Mouse (Mus musculus) C2C12 (cell line): Measurements from ENCODE around the gene Nms.

Source experiments
- CEBPB ChIP-seq: IDR thresholded peaks from one replicate; pipeline ENCODE4 v1.6.1; 2011; ENCODE audit warnings: low read depth, mild to moderate bottlenecking, control low read depth, moderate library complexity
- CTCF ChIP-seq: IDR thresholded peaks from one replicate; pipeline ENCODE4 v1.5.1; 2011; ENCODE audit not compliant: control insufficient read depth, insufficient read depth, insufficient read length
- MAX ChIP-seq: IDR thresholded peaks from one replicate; pipeline ENCODE4 v1.6.1; 2011; ENCODE audit warnings: mild to moderate bottlenecking, control low read depth
- MYOD1 ChIP-seq: IDR thresholded peaks from one replicate; pipeline ENCODE4 v1.6.1; 2011; ENCODE audit warnings: low read depth; ENCODE audit not compliant: control insufficient read depth, insufficient read length
- MYOG ChIP-seq: IDR thresholded peaks from one replicate; pipeline ENCODE4 v1.6.1; 2011; ENCODE audit not compliant: control insufficient read depth, insufficient read length; ENCODE audit errors: extremely low read depth
- USF1 ChIP-seq: IDR thresholded peaks from one replicate; pipeline ENCODE4 v1.6.1; 2011; ENCODE audit warnings: low read depth, mild to moderate bottlenecking, control low read depth, moderate library complexity

DNA sequence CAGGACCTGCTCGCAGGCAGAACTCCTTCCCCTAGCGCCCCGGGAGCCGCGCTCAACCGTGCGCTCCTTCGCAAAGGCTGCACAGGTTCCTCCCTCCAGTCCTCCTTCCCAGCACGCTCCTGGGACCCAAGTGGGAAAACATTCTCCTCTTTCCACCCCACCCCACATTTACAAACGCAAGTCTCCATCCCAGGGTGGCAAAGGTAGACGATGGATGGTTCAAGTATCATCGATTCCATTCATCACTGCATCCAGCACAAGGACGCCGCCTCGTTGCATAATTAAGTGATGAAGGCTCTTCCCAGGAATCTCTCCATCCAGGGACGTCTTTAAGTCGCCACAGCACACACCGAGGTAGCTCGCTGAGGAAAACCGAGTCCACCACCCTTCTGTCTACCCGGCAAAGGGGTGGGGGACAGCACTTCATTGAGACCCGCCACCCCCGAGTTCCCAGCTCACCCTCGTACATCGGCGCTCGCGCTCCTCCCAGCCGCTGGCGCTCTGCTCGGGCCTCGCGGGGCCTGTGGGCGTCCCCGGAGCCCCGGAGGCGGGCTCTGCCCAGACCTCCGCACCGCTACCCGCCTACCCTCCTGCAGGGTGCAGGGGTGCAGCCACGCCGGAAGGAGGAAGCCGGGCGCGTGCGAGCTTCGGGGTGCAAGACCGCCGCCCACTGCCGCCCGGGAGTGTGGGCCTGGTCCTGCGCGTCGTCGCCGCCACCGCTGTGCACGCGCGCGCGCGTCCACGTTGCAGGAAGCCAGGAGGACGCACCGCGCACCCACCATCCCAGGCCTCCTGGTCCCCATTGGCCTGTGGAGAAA, 41.3 kb upstream of the Nms start, which contains the start of gene Chst10:
- TF ChIP-seq MAX (no peak), CTCF (no peak), MYOD1 (no peak), USF1 (no peak), MYOG (no peak), CEBPB (no peak)
